Mouse (Mus musculus) ES-CJ7 (cell line): Measurements from ENCODE around the gene Asic1.
A peak's percentile ranks its signal among the peaks of the same experiment; 100 is the strongest.
"Not testable (repeated sequence)": the region's sequence is repeated elsewhere in the genome, so short reads cannot be mapped to it uniquely, and the experiment has no call there.

ENCODE experiments used
- DNase-seq: peaks from one replicate; pipeline ENCODE4 v3.0.0; 2011; ENCODE audit warnings: low read depth, low spot score

The Asic1 gene

DNA sequence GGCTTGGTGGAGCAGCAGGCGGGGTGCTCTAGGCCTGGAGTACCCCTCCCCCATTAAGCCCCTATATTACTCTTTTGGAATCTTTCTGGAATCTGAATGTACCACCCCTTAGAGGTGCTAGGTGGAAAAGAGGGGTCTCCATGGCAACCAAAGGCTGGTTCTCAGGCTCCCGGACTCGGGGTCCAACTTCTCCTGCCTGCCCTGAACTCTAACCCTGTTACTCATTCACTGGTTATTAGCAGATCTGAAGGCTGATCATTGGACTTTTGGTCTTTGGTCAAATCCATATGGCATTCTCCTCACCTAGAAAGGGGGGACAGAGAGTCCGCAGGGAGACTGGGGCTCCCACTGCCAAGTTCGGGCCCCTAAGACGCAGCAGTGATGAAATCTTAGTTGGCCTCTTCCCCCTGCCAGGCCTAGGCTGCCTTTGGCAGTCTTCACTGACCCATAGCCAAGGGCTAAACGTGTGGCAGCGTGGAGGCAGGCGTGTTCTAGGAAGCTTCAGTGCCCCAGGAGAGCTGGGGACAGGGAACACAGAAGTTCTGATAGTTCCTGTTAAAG is 48.4 kb downstream of the Asic1 start:
- no peak for DNase-seq

DNA sequence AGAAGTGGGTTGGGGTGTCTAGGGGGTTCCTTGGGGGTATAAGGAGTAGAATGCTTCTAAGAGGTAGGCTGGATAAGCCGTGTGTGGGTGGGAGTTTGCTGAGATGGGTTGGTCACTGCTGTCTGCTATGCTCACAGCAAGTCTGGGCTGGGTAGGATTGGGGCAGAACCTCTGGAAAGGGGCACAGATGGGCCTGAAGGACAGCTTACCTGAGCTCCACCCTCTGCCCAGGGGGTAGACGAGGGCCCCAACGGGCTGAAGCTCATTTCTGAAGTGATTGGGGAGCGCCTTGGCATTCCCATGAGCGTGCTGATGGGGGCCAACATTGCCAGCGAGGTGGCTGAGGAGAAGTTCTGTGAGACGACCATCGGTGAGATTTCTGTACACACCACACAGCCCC is 49.7 kb downstream of the Asic1 start:
- no peak for DNase-seq

DNA sequence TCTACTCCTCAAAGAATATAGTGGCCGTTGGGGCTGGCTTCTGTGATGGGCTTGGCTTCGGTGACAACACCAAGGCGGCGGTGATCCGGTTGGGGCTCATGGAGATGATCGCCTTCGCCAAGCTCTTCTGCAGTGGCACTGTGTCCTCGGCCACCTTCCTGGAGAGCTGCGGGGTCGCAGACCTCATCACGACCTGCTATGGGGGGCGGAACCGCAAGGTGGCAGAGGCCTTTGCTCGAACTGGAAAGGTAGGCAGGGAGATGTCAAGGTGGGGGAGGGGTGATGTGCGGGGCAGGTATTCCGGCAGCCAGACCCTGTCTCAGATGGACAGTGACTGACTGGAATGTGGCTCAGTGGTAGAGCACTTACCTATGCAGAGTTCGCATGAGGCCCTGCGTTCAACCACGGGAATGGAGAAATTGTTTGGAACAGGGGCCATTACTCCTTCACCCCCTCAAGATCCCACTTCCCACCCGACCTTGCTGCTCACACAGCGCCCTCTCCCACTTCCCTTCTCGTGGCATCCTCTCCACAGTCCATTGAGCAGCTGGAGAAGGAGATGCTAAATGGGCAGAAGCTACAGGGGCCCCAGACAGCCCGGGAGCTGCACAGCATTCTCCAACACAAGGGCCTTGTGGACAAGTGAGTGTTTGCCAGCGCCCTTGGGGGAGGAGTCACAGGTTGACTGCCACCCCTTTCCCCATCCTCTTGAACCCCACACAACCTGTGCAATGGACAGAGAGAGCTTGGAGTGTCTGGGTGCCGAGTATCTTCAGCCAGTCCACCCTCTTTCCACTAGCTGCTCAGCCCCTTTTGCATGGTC is 52.0 kb downstream of the Asic1 start:
- no peak for DNase-seq

DNA sequence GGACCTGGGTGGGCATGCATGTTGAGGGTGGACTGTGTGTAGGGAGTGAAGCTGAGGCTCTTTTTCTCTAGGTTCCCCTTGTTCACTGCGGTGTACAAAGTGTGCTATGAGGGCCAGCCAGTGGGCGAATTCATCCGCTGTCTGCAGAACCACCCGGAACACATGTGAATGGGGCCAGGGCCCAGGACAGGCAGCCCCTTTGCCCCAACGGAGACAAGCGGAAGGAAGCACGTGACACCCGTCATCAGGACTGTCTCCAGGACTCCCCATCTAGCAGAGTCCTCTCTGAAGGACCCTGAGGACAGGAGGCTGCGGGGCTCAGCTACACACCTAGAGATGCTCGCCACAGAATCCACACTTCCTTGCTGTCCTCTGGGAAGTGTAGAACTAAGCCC is 52.9 kb downstream of the Asic1 start:
- no peak for DNase-seq

DNA sequence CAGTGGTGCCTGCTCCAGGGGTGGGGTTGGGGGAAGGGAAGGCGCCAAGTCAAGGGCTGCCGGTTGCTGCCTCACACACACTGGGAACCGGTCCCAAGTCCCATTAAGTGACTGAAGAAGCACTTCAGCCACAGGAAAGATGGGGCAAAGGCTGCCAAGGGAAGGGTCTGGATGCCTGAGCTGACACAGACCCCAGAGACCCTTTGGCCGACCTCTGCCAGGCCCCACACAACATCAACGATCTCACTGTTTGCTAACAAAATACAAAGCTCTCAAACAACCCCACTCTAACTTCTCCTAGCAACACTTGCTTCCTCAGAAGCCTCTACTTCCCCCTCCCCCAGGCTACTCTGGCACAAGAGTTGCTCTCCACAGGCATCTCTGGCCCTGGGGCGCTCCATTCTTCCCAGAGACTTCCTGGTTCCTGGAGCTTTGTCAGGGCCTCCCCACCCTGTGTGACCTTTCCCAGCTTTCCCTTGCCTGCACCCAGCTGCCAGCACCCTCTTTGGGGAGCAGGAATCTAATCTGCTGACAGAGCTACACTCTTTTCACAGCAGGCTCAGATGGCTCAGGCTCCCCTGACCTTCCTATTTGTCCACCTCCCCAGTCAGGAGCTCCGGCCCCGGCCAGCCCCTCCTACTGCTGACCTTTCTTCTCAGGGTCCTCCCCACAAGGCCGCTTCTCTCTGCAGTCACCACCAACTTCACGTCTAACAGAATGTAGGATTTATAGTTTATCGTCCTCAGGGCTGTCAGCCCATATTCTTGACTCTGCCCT is 53.5 kb downstream of the Asic1 start:
- DNase-seq: peak; percentile 55

GRCm38 (mm10) chr15:99724292-99725021 is 54.3 kb downstream of the Asic1 start:
- DNase-seq: peak; percentile 84

DNA sequence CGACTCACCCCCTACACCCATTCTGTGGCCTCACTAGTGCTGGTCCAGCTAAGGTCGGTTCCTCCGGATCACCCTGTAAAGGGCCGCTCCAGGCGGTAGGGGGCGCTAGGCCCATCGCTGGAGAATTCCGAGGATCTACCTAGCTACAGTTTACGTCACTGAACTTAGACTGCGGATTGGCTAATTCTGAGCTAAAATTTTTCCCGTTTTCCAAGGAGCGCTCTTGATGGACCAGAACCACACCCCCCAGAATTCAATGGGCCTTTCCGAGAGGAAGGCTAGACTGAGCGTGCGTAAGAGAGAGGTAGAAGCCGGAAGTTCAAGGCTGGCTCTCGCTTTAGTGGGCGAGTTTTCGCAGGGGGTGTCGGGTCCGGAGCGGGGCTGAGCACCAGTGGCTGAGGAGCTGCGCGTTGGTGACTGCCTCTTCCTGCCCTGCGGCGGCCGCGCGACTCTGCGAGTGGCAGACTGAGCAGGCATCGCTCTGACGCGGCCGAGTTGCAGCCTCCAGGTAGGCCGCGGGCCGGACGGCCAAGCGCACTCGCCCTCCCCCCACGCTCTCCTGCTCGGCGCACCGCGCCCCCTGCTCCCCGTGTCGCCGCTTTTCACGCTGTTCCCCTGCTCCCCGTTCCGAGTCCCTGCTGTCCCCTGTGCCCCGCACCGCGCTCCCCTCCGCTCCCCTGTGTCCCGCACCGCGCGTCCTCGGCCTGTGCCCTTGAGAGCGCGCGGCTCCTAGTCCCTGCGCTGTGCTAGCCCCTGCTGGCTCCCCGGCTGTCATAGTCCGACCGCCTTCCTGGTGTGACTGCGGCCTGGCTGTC is 55.4 kb downstream of the Asic1 start, which contains the start of gene Cox14:
Cox14 (plus strand) TSS at position 278 of the 815 bp plus-strand sequence.
- DNase-seq: peak; percentile 99

DNA sequence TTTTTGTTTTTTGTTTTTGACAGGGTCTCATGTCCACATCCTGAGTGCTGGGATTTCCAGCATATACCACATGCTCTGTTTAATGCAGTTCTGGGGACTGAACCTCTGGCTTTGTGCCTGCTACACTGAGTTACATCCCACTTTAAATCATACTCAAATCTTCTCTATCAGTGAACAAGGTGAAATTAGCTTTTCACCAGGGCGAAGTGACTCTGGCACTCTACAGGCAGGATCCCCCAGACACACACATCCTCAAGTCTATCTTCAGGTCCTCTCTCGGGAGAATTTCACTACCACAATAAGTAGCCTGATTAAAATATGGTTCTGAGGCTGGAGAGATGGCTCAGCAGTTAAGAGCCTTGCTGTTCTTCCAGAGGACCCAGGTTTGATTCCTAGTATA is 56.4 kb downstream of the Asic1 start:
- no peak for DNase-seq

GRCm38 (mm10) chr15:99727039-99727438 is 56.9 kb downstream of the Asic1 start:
- not testable (repeated sequence) for DNase-seq

DNA sequence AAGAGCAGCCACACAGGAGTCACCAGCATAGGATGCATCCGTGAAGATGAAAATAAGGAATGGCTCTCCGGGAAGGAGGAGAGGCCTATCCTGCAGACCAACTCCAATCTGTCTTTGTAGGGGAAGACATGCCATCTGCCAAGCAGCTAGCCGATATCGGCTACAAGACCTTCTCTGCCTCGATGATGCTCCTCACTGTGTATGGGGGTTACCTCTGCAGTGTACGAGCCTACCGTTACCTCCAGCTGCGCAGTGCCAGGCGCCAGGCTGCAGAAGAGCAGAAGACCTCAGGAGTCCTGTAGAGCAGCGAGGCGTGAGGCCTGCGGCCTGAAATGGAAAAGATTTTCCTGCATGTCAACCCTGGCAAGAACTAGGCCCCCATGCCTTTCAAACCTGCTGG is 57.4 kb downstream of the Asic1 start:
- no peak for DNase-seq

GRCm38 (mm10) chr15:99728211-99728610 is 58.0 kb downstream of the Asic1 start:
- DNase-seq: no peak

DNA sequence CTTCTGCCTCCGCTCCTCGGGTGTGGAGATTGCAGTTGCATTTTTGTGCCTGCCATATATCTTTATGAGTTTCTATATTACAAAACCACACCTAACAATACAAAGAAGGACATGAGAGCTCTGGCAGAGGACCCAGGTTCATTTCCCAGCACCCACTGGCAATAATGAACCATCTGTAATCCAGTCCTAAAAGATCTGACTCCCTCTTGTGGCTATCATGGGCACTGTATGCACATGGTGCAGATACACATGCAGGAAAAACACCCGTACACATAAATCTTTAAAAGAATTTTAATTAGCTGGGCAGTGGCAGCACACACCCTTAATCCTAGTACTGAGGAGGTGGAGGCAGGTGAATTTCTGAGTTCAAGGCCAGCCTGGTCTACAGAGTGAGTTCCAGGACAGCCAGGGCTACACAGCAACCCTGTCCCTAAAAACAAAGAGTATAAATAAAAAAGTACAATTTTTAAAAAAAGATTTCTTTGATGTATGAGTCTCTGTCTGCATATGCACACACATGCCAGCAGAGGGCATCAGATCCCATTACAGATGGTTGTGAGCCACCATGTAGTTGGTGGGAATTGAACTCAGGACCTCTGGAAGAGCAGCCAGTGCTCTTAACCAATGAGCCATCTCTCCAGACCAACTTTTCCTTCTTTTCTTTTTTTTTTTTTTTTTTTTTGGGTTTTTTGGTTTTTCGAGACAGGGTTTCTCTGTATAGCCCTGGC is 59.1 kb downstream of the Asic1 start:
- peak; percentile 59 for DNase-seq

DNA sequence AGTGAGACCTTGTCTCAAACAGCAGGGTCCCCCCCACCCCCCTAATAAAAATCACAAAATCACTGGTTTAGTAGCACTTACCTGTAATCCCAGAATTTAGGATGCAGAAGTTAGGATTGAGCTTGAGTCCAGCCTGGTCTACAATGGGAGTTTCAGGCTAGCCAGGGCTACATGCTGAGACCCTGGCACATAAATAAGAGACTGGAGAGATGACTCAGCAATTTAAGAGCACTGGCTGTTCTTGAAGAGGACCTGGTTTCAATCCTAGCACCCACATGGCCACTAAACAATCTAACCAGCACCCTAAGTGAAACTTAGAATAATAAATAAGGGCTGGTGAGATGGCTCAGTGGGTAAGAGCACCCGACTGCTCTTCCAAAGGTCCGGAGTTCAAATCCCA is 61.0 kb downstream of the Asic1 start:
- DNase-seq: no peak

DNA sequence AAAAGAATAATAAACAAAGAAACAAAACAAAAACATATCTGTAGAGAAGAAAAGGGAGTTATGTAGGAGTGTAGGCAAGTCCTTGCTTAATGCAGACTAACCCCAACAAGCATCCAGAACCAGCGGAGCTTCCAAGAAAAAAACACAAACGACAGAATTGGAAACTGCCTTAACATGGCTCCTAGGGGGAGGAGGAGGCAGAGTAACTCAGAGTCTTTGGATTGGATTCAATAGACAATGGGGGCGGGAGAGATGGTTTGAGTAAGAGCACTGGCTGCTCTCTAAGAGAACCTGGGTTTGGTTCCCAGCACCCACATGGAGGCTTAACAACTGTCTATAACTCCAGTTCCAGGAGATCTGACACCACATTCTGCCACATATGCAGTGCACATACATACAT is 61.5 kb downstream of the Asic1 start:
- DNase-seq: no peak

GRCm38 (mm10) chr15:99733186-99733585 is 63.0 kb downstream of the Asic1 start:
- DNase-seq: no peak

- DNase-seq: no peak
Observed at GRCm38 (mm10) chr15:99735631-99736030, 65.5 kb downstream of the Asic1 start.

DNA sequence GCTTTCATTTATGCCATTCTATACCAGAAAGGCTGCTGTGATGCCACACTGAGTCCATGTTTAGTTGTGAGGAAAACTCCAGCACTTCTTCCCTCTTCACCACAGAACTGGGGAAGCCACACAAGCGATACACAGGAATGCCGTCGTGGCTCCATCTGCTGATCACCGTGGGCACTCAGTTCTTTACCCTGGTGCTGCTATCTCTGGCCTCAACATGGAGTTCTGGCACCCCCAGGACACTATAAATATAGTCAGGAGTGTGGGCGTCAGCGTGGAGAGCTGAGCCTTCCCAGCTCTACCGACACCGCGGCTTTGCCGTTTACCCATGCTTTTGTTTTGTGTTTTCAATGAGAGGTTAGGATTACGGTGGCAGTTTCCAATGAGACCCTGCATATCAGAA is 66.5 kb downstream of the Asic1 start:
- DNase-seq: no peak

GRCm38 (mm10) chr15:99740229-99740628 is 70.1 kb downstream of the Asic1 start:
- DNase-seq: no peak
